Mouse (Mus musculus) limb, embryonic 11.5 days (tissue): ENCODE measurements around the gene Acp4. TPM values are rescaled to one million over a fixed set of nuclear protein-coding genes. Genes with fewer than 3 reads are reported as not detected.

Experiments
- ATAC-seq: fragments of 200-750 bp; cut with Nextera tagmentation; 2 replicates; pipeline ENCODE4 v1.8.0; 2017; ENCODE audit warnings: low read depth; ENCODE audit not compliant: insufficient number of reproducible peaks, low FRiP score, low TSS enrichment
- DNase-seq: peaks from one replicate; pipeline ENCODE4 v3.0.0-alpha.2; 2015; ENCODE audit warnings: low spot score
- H3K27ac ChIP-seq: fragments of 300-500 bp; sonication (generic); replicated peaks from 2 replicates; pipeline ENCODE4 v1.5.1; 2014; ENCODE audit warnings: low read depth, mild to moderate bottlenecking, low read length
- H3K27me3 ChIP-seq: fragments of 300-500 bp; sonication (generic); 2 replicates; pipeline ENCODE4 v1.6.1; 2014; ENCODE audit warnings: mild to moderate bottlenecking, low read length, mixed read lengths; ENCODE audit not compliant: control insufficient read depth, insufficient read depth
- H3K36me3 ChIP-seq: fragments of 300-500 bp; sonication (generic); 2 replicates; pipeline ENCODE4 v1.6.1; 2014; ENCODE audit warnings: mild to moderate bottlenecking, low read length, moderate library complexity, mixed read lengths; ENCODE audit not compliant: control insufficient read depth, insufficient read depth
- H3K4me1 ChIP-seq: fragments of 300-500 bp; sonication (generic); 2 replicates; pipeline ENCODE4 v1.6.1; 2014; ENCODE audit warnings: low read length, mixed read lengths; ENCODE audit not compliant: control insufficient read depth, insufficient read depth
- H3K4me2 ChIP-seq: fragments of 300-500 bp; sonication (generic); 2 replicates; pipeline ENCODE4 v1.6.1; 2014; ENCODE audit warnings: low read depth, mild to moderate bottlenecking, moderate library complexity; ENCODE audit not compliant: severe bottlenecking
- H3K4me3 ChIP-seq: fragments of 300-500 bp; sonication (generic); 2 replicates; pipeline ENCODE4 v1.5.1; 2014; ENCODE audit warnings: low read depth, low read length
- H3K9ac ChIP-seq: fragments of 300-500 bp; sonication (generic); 2 replicates; pipeline ENCODE4 v1.6.1; 2014; ENCODE audit warnings: mild to moderate bottlenecking, low read length
- H3K9me3 ChIP-seq: fragments of 300-500 bp; sonication (generic); 2 replicates; pipeline ENCODE4 v1.6.1; 2016; ENCODE audit warnings: low read length; ENCODE audit not compliant: control insufficient read depth
- WGBS: fragments of 180-500 bp; shearing (Covaris S2); extraction: QIAGEN DNeasy Blood & Tissue Kit; methylation state at CpG from one replicate; pipeline ENCODE4 v1.1.7; 2014; 5-methylcytosine and 5-hydroxymethylcytosine counted together
- polyA plus RNA-seq: library from polyadenylated mRNA; unstranded; fragments of >200 nt; fragmentation: Nextera tagmentation; extraction: Ambion mirVana; gene quantifications from 2 replicates; pipeline ENCODE4 v1.2.1, GENCODE M21; 2014

The Acp4 gene
- polyA plus RNA-seq, 1 experiment from 2014 or later: 0.31 TPM

- no peak overlapping the region for H3K4me3 ChIP-seq
- H3K4me2 ChIP-seq: no peak overlapping the region
- ATAC-seq (no peak), DNase-seq (no peak)
- no peak overlapping the region for H3K9ac ChIP-seq
- H3K36me3 ChIP-seq: no peaks in the 10 kb centered on the region
- WGBS: 57% methylated on average over 4 of the region's 4 CpGs
- no peak overlapping the region for H3K27ac ChIP-seq
- no peaks in the 10 kb centered on the region for H3K9me3 ChIP-seq
- no peaks in the 10 kb centered on the region for H3K27me3 ChIP-seq
- H3K4me1 ChIP-seq: no peaks in the 10 kb centered on the region
Observed at GRCm38 (mm10) chr7:44291418-44291817, 34.2 kb upstream of the Acp4 start.

GRCm38 (mm10) chr7:44290986-44291385, 33.8 kb upstream of the Acp4 start:
- H3K4me1 ChIP-seq: no peaks in the 10 kb centered on the region
- no peak overlapping the region for H3K4me2 ChIP-seq
- no peak for DNase-seq
- no peaks in the 10 kb centered on the region for H3K27me3 ChIP-seq
- H3K36me3 ChIP-seq: no peaks in the 10 kb centered on the region
- no peak overlapping the region for H3K27ac ChIP-seq
- no peak overlapping the region for H3K4me3 ChIP-seq
- ATAC-seq: no peak
- no peak overlapping the region for H3K9ac ChIP-seq
- 83% methylated on average over 4 of the region's 4 CpGs for WGBS
- no peaks in the 10 kb centered on the region for H3K9me3 ChIP-seq

GRCm38 (mm10) chr7:44287760-44288159, 30.6 kb upstream of the Acp4 start:
- H3K27ac ChIP-seq: no peak overlapping the region
- H3K9me3 ChIP-seq: no peaks in the 10 kb centered on the region
- 77% methylated on average over 7 of the region's 7 CpGs for WGBS
- H3K4me1 ChIP-seq: no peaks in the 10 kb centered on the region
- no peak for ATAC-seq
- no peaks in the 10 kb centered on the region for H3K36me3 ChIP-seq
- no peaks in the 10 kb centered on the region for H3K27me3 ChIP-seq
- H3K4me3 ChIP-seq: no peak overlapping the region
- no peak overlapping the region for H3K9ac ChIP-seq
- DNase-seq: no peak
- H3K4me2 ChIP-seq: no peak overlapping the region

GRCm38 (mm10) chr7:44281586-44281985, 24.4 kb upstream of the Acp4 start:
- H3K36me3 ChIP-seq: no peaks in the 10 kb centered on the region
- 89% methylated on average over 7 of the region's 7 CpGs for WGBS
- no peak overlapping the region for H3K27ac ChIP-seq
- no peak overlapping the region for H3K4me2 ChIP-seq
- H3K9me3 ChIP-seq: no peaks in the 10 kb centered on the region
- DNase-seq: no peak
- H3K9ac ChIP-seq: no peak overlapping the region
- no peak for ATAC-seq
- H3K4me1 ChIP-seq: no peaks in the 10 kb centered on the region
- no peak overlapping the region for H3K4me3 ChIP-seq
- no peaks in the 10 kb centered on the region for H3K27me3 ChIP-seq

GRCm38 (mm10) chr7:44280959-44281358, 23.8 kb upstream of the Acp4 start:
- H3K9me3 ChIP-seq: no peaks in the 10 kb centered on the region
- DNase-seq: no peak
- no peak overlapping the region for H3K4me3 ChIP-seq
- no peak overlapping the region for H3K9ac ChIP-seq
- H3K4me1 ChIP-seq: no peaks in the 10 kb centered on the region
- ATAC-seq: no peak
- no peaks in the 10 kb centered on the region for H3K27me3 ChIP-seq
- H3K27ac ChIP-seq: no peak overlapping the region
- no peak overlapping the region for H3K4me2 ChIP-seq
- H3K36me3 ChIP-seq: no peaks in the 10 kb centered on the region
- WGBS: 66% methylated on average over 1 of the region's 1 CpGs

- H3K9me3 ChIP-seq: no peaks in the 10 kb centered on the region
- no peaks in the 10 kb centered on the region for H3K4me1 ChIP-seq
- no peaks in the 10 kb centered on the region for H3K36me3 ChIP-seq
- H3K27me3 ChIP-seq: peaks cover 3% of the 10 kb centered on the region; the same call in 1 of the 2 replicates
- H3K27ac ChIP-seq: no peak overlapping the region
- DNase-seq (peak; percentile 66), ATAC-seq (no peak)
- WGBS: 44% methylated on average over 2 of the region's 2 CpGs
- H3K4me3 ChIP-seq: no peak overlapping the region
- H3K9ac ChIP-seq: no peak overlapping the region
- no peak overlapping the region for H3K4me2 ChIP-seq
Observed at GRCm38 (mm10) chr7:44277250-44277622, 20.1 kb upstream of the Acp4 start.

GRCm38 (mm10) chr7:44276461-44277249, 19.5 kb upstream of the Acp4 start:
- Histone ChIP-seq H3K4me1 (no peaks in the 10 kb centered on the region), H3K36me3 (no peaks in the 10 kb centered on the region), H3K4me3 (no peak overlapping the region), H3K27ac (no peak overlapping the region), H3K27me3 (peaks cover 3% of the 10 kb centered on the region; the same call in 1 of the 2 replicates), H3K9me3 (no peaks in the 10 kb centered on the region), H3K9ac (no peak overlapping the region), H3K4me2 (no peak overlapping the region)
- DNase-seq: no peak
- no peak for ATAC-seq
- WGBS: 75% methylated on average over 10 of the region's 10 CpGs

GRCm38 (mm10) chr7:44275546-44275945, 18.4 kb upstream of the Acp4 start:
- no peaks in the 10 kb centered on the region for H3K4me1 ChIP-seq
- H3K9me3 ChIP-seq: no peaks in the 10 kb centered on the region
- no peak overlapping the region for H3K4me3 ChIP-seq
- no peak overlapping the region for H3K4me2 ChIP-seq
- 69% methylated on average over 3 of the region's 3 CpGs for WGBS
- no peaks in the 10 kb centered on the region for H3K36me3 ChIP-seq
- H3K27ac ChIP-seq: no peak overlapping the region
- ATAC-seq (no peak), DNase-seq (no peak)
- peaks cover 3% of the 10 kb centered on the region; the same call in 1 of the 2 replicates for H3K27me3 ChIP-seq
- H3K9ac ChIP-seq: no peak overlapping the region

- Histone ChIP-seq H3K9ac (no peak overlapping the region), H3K4me3 (no peak overlapping the region), H3K4me1 (no peaks in the 10 kb centered on the region), H3K27ac (no peak overlapping the region), H3K4me2 (no peak overlapping the region), H3K36me3 (no peaks in the 10 kb centered on the region), H3K9me3 (no peaks in the 10 kb centered on the region), H3K27me3 (peaks cover 3% of the 10 kb centered on the region; the same call in 1 of the 2 replicates)
- DNase-seq (no peak), ATAC-seq (no peak)
- WGBS: 30% methylated on average over 11 of the region's 11 CpGs
Observed at GRCm38 (mm10) chr7:44274096-44274495, 16.9 kb upstream of the Acp4 start.
